Mouse (Mus musculus): ENCODE results near the gene Pigr.

The Pigr gene

GRCm38 (mm10) chr1:130829906-130830830 is 3.7 kb downstream of the Pigr start:
- no peak for DNase-seq (ENCODE audit: low read depth in 2 of 2, low spot score in 2 of 2)

- DNase-seq (ENCODE audit: low read depth in 2 of 2, low spot score in 2 of 2) = no peak
Observed at GRCm38 (mm10) chr1:130832230-130833149, 6.0 kb downstream of the Pigr start.

GRCm38 (mm10) chr1:130835161-130835936 is 8.9 kb downstream of the Pigr start:
- no peak for DNase-seq (ENCODE audit: low read depth in 2 of 2, low spot score in 2 of 2)

- DNase-seq (ENCODE audit: low read depth in 2 of 2, low spot score in 2 of 2) = peak; percentile 10 to 41
Observed at GRCm38 (mm10) chr1:130838288-130838687, 11.8 kb downstream of the Pigr start.

GRCm38 (mm10) chr1:130840599-130841379 is 14.3 kb downstream of the Pigr start:
- no peak for DNase-seq (ENCODE audit: low read depth in 2 of 2, low spot score in 2 of 2)

GRCm38 (mm10) chr1:130841621-130842020 is 15.1 kb downstream of the Pigr start:
- no peak for DNase-seq (ENCODE audit: low read depth in 2 of 2, low spot score in 2 of 2)

GRCm38 (mm10) chr1:130844516-130844915 is 18.0 kb downstream of the Pigr start:
- DNase-seq (ENCODE audit: low read depth in 2 of 2, low spot score in 2 of 2) = no peak

GRCm38 (mm10) chr1:130849530-130850214 is 23.2 kb downstream of the Pigr start:
- no peak for DNase-seq (ENCODE audit: low read depth in 2 of 2, low spot score in 2 of 2)

- DNase-seq (ENCODE audit: low read depth in 2 of 2, low spot score in 2 of 2) = no peak
Observed at GRCm38 (mm10) chr1:130850405-130850804, 23.9 kb downstream of the Pigr start.

- DNase-seq (ENCODE audit: low read depth in 2 of 2, low spot score in 2 of 2) = no peak
Observed at GRCm38 (mm10) chr1:130854819-130855218, 28.3 kb downstream of the Pigr start.

GRCm38 (mm10) chr1:130855723-130856122 is 29.2 kb downstream of the Pigr start:
- no peak for DNase-seq (ENCODE audit: low read depth in 2 of 2, low spot score in 2 of 2)

- DNase-seq (ENCODE audit: low read depth in 2 of 2, low spot score in 2 of 2) = no peak
Observed at GRCm38 (mm10) chr1:130857456-130857855, 31.0 kb downstream of the Pigr start.

- peak in 1 of 2 experiments; percentile 6 for DNase-seq (ENCODE audit: low read depth in 2 of 2, low spot score in 2 of 2)
Observed at GRCm38 (mm10) chr1:130864238-130864637, 37.8 kb downstream of the Pigr start.

GRCm38 (mm10) chr1:130864741-130865140 is 38.3 kb downstream of the Pigr start:
- DNase-seq (ENCODE audit: low read depth in 2 of 2, low spot score in 2 of 2) = no peak

- DNase-seq (ENCODE audit: low read depth in 2 of 2, low spot score in 2 of 2) = no peak
Observed at GRCm38 (mm10) chr1:130865541-130866221, 39.2 kb downstream of the Pigr start, which contains the start of gene Fcmr. Fcmr (plus strand) TSS chr1:130865669.

- no peak for DNase-seq (ENCODE audit: low read depth in 2 of 2, low spot score in 2 of 2)
Observed at GRCm38 (mm10) chr1:130872912-130873311, 46.4 kb downstream of the Pigr start.

- peak in 1 of 2 experiments; percentile 29 for DNase-seq (ENCODE audit: low read depth in 2 of 2, low spot score in 2 of 2)
Observed at GRCm38 (mm10) chr1:130875139-130875538, 48.7 kb downstream of the Pigr start.

- DNase-seq (ENCODE audit: low read depth in 2 of 2, low spot score in 2 of 2) = no peak
Observed at GRCm38 (mm10) chr1:130875910-130876309, 49.4 kb downstream of the Pigr start.

All from CD8-positive naive resting alpha-beta T cell, adult 2 months (primary cell).